Mouse (Mus musculus) small intestine, adult 2 months (tissue): ENCODE measurements around the gene Selenof. TPM values are rescaled to one million over a fixed set of nuclear protein-coding genes. Genes with fewer than 3 reads are reported as not detected.

Source experiments
- H3K27ac ChIP-seq: fragments of 200-500 bp; 2 replicates; pipeline ENCODE4 v1.5.1; 2012; ENCODE audit warnings: low read depth, low read length, control low read depth, inconsistent platforms; ENCODE audit not compliant: insufficient read depth
- H3K27me3 ChIP-seq: fragments of 200-500 bp; 2 replicates; pipeline ENCODE4 v1.6.1; 2012; ENCODE audit warnings: mild to moderate bottlenecking, moderate library complexity, low read length, inconsistent platforms; ENCODE audit not compliant: control insufficient read depth, insufficient read depth
- H3K36me3 ChIP-seq: fragments of 200-500 bp; 2 replicates; pipeline ENCODE4 v1.6.1; 2012; ENCODE audit warnings: mild to moderate bottlenecking, low read length, control low read depth, inconsistent platforms; ENCODE audit not compliant: control insufficient read depth, insufficient read depth
- H3K4me1 ChIP-seq: fragments of 200-500 bp; 2 replicates; pipeline ENCODE4 v1.6.1; 2012; ENCODE audit warnings: low read length, inconsistent platforms, mixed read lengths; ENCODE audit not compliant: control insufficient read depth, insufficient read depth, insufficient read length
- H3K4me3 ChIP-seq: fragments of 200-500 bp; 2 replicates; pipeline ENCODE4 v1.5.1; 2012; ENCODE audit warnings: low read depth, mild to moderate bottlenecking, control low read depth, inconsistent platforms, low read length, moderate library complexity
- CTCF ChIP-seq: fragments of 200-500 bp; IDR thresholded peaks from 2 replicates; pipeline ENCODE4 v1.5.1; 2012; ENCODE audit warnings: low read depth, mild to moderate bottlenecking, control low read depth, inconsistent platforms, low read length, moderate library complexity, mixed read lengths; ENCODE audit not compliant: insufficient replicate concordance, insufficient read length; ENCODE audit errors: extremely low read depth
- POLR2A ChIP-seq: fragments of 200-500 bp; IDR thresholded peaks from 2 replicates; pipeline ENCODE4 v1.6.1; 2012; ENCODE audit warnings: low read depth, mild to moderate bottlenecking, control low read depth, inconsistent platforms, low read length, moderate library complexity
- WGBS: fragments of 180-500 bp; shearing (Covaris S2); methylation state at CpG from one replicate; pipeline ENCODE4 v1.1.7; 2018; 5-methylcytosine and 5-hydroxymethylcytosine counted together
- polyA plus RNA-seq: library from polyadenylated mRNA; depleted of rRNA; stranded (reverse); fragments of >200 nt; gene quantifications from 2 replicates; pipeline ENCODE4 v1.2.3, GENCODE M21; 2012

Selenof gene
- polyA plus RNA-seq, 1 experiment = 74.2 TPM

- Histone ChIP-seq H3K27me3 (no peaks in the 10 kb centered on the region), H3K4me3 (no peak overlapping the region), H3K27ac (no peak overlapping the region), H3K36me3 (peaks cover 21% of the 10 kb centered on the region), H3K4me1 (no peaks in the 10 kb centered on the region)
- WGBS = 86% methylated on average over 8 of the region's 8 CpGs
- no peak for TF ChIP-seq POLR2A
- TF ChIP-seq CTCF = no peak
These were observed 19.2 kb downstream of the Selenof start for GRCm38 (mm10) chr3:144589189-144589890.

- no peak overlapping the region for H3K4me3 ChIP-seq
- H3K4me1 ChIP-seq = no peaks in the 10 kb centered on the region
- no peak overlapping the region for H3K27ac ChIP-seq
- TF ChIP-seq POLR2A (no peak), CTCF (no peak)
- WGBS = 63% methylated on average over 9 of the region's 9 CpGs
- H3K27me3 ChIP-seq = no peaks in the 10 kb centered on the region
- H3K36me3 ChIP-seq = peaks cover 32% of the 10 kb centered on the region
These were observed 23.1 kb downstream of the Selenof start for GRCm38 (mm10) chr3:144592992-144593785.

- WGBS = 89% methylated on average over 4 of the region's 4 CpGs
- Histone ChIP-seq H3K4me3 (no peak overlapping the region), H3K4me1 (no peaks in the 10 kb centered on the region), H3K27me3 (no peaks in the 10 kb centered on the region), H3K27ac (no peak overlapping the region), H3K36me3 (peaks cover 21% of the 10 kb centered on the region)
- TF ChIP-seq POLR2A = no peak
These were observed 27.0 kb downstream of the Selenof start for GRCm38 (mm10) chr3:144597121-144597520.

GRCm38 (mm10) chr3:144597790-144598467 lies 27.8 kb downstream of the Selenof start:
- Histone ChIP-seq H3K27ac (no peak overlapping the region), H3K27me3 (no peaks in the 10 kb centered on the region), H3K4me3 (no peak overlapping the region), H3K36me3 (peaks cover 21% of the 10 kb centered on the region), H3K4me1 (no peaks in the 10 kb centered on the region)
- TF ChIP-seq POLR2A (no peak), CTCF (no peak)
- 89% methylated on average over 12 of the region's 12 CpGs for WGBS

GRCm38 (mm10) chr3:144602413-144602812 lies 32.3 kb downstream of the Selenof start:
- Histone ChIP-seq H3K27ac (no peak overlapping the region), H3K36me3 (peaks cover 9% of the 10 kb centered on the region), H3K27me3 (no peaks in the 10 kb centered on the region), H3K4me1 (0 out of 2 replicates have a peak, but pooled peaks cover under 1% of the 10 kb centered on the region), H3K4me3 (no peak overlapping the region)
- TF ChIP-seq POLR2A = no peak
- 69% methylated on average over 4 of the region's 4 CpGs for WGBS

- peaks cover 7% of the 10 kb centered on the region for H3K36me3 ChIP-seq
- H3K27me3 ChIP-seq = no peaks in the 10 kb centered on the region
- no peak overlapping the region for H3K4me3 ChIP-seq
- TF ChIP-seq POLR2A (no peak), CTCF (no peak)
- peaks cover 4% of the 10 kb centered on the region for H3K4me1 ChIP-seq
- H3K27ac ChIP-seq = no peak overlapping the region
- 60% methylated on average over 7 of the region's 7 CpGs for WGBS
These were observed 32.7 kb downstream of the Selenof start for GRCm38 (mm10) chr3:144602819-144603218.

- Histone ChIP-seq H3K27me3 (no peaks in the 10 kb centered on the region), H3K4me3 (no peak overlapping the region), H3K4me1 (peaks cover 10% of the 10 kb centered on the region), H3K27ac (no peak overlapping the region), H3K36me3 (peaks cover 4% of the 10 kb centered on the region; the same call in 1 of the 2 replicates)
- no peak for TF ChIP-seq POLR2A
- TF ChIP-seq CTCF = no peak
- WGBS = 74% methylated on average over 3 of the region's 3 CpGs
These were observed 33.5 kb downstream of the Selenof start for GRCm38 (mm10) chr3:144603558-144603957.
